Mouse (Mus musculus): ENCODE measurements around the gene Map3k12. TPM values are rescaled to one million over a fixed set of nuclear protein-coding genes. Genes with fewer than 3 reads are reported as not detected.

Map3k12 gene
- polyA plus RNA-seq, 1 experiment from 2014 or later: 58.3 TPM

DNA sequence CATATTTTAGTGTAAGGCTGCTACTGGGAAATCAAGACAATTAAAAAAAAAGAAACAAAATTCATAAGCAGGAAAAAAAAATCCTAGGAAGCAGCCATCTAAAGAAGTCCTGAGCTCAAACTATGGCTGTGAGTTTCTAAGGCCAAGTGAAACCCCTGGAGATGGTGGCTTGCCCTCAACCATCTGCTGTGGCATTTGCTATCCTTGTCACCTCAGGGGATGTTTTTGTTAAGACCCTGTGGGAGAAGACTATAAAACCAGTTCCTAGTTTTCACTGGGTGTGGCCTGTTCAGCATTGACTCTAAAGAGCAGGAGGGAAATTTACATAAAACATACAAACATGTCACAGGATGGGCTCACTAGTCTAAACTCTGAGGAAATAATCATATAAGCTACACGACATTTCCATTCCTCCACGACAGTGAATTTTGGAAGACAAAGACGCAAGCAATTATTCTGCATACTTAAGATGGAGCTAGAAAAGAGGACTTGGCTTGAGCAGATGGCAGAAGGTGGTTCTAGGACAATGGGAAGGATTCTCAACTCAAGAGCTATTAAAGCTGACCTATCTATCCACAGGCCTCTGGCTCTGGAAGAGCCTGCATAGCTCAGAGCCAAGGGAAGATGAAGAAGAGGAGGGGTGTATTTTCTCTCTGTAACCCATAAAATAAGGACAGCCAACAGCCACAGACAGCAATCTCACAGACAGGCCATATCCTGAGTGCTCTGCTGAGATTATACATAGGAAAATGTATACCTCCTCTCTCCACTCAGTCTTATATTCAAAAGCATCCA lies 15.4 kb upstream of the Map3k12 start:
- Histone ChIP-seq H3K27ac (replicated peaks) (no peak overlapping the region), H3K9ac (no peak overlapping the region), H3K4me3 (no peak overlapping the region), H3K4me1 (replicated peaks) (no peaks in the 10 kb centered on the region), H3K27me3 (no peaks in the 10 kb centered on the region), H3K36me3 (peaks cover 80% of the 10 kb centered on the region), H3K9me3 (no peaks in the 10 kb centered on the region), H3K4me2 (no peak overlapping the region)
- no peak for ATAC-seq (ENCODE audit: low FRiP score, low read depth)
- 84% methylated on average over 3 of the region's 3 CpGs for WGBS

DNA sequence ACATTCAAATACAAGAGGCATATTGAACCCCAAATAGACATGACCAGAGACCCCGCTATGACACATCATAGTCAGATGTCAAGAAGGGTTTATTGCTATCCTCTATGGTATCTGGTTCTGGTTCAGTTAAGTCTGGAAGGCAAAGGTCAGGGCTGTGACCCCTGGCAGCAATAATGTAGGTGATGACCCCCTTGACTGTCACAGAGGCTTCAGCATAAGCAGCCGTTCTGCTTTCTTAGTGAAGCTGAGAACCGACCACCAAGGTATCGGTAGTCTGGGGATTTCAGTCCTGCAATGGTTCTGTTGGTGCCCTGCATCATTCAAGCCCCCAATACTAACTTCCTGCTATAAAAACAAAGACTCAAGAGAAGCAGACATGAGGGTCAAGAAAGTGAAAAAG lies 14.7 kb upstream of the Map3k12 start:
- Histone ChIP-seq H3K9me3 (no peaks in the 10 kb centered on the region), H3K4me1 (replicated peaks) (no peaks in the 10 kb centered on the region), H3K36me3 (peaks cover 76% of the 10 kb centered on the region), H3K27me3 (no peaks in the 10 kb centered on the region), H3K9ac (no peak overlapping the region), H3K27ac (replicated peaks) (no peak overlapping the region), H3K4me3 (no peak overlapping the region), H3K4me2 (no peak overlapping the region)
- WGBS: 92% methylated on average over 4 of the region's 4 CpGs
- ATAC-seq (ENCODE audit: low FRiP score, low read depth): no peak

DNA sequence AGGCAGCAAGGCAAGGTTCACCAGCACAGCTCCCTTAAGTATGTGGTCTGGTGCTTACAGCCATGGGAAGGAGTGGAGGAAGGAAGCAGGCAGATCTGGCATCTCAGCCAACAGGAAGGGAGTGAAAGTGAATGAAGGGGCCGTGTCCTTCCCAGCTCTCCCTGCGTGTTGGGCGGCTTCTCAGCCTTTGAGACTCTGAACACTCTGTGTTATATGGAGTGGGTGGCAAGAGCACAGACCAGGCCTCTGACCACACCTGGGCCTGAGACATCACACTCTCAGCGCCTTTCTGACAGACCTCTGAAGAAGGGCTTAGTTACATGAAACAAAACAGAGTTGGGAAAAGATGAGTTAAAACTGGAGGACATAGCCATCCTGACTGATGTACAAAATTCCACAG lies 13.7 kb upstream of the Map3k12 start:
- no peak overlapping the region for H3K4me3 ChIP-seq
- no peak for ATAC-seq (ENCODE audit: low FRiP score, low read depth)
- WGBS: 87% methylated on average over 4 of the region's 4 CpGs
- H3K27me3 ChIP-seq: no peaks in the 10 kb centered on the region
- no peak overlapping the region for H3K4me2 ChIP-seq
- H3K36me3 ChIP-seq: peaks cover 68% of the 10 kb centered on the region
- H3K4me1 ChIP-seq (replicated peaks): no peaks in the 10 kb centered on the region
- no peaks in the 10 kb centered on the region for H3K9me3 ChIP-seq
- no peak overlapping the region for H3K27ac ChIP-seq (replicated peaks)
- no peak overlapping the region for H3K9ac ChIP-seq

DNA sequence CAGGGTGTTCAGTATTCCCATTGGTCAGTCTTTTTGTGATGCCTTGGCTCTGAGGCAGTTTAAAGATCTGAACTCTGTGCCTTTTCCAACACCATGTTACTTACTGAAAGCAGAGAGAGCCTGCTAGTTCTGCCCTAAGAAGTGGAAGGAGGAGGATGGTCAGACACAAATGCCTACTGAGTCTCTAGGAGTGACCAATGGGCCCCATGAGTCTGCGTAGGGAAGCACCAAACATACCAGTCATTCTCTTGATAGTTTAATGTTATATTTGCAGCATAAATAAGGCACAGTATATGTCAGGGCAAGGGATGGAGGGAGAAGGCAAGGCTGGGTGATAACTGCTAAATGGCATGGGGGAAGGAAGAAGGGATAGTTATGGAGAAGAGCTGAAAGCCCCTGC lies 11.5 kb upstream of the Map3k12 start:
- no peaks in the 10 kb centered on the region for H3K9me3 ChIP-seq
- no peak for ATAC-seq (ENCODE audit: low FRiP score, low read depth)
- H3K4me1 ChIP-seq (replicated peaks): no peaks in the 10 kb centered on the region; the same call in 1 of the 2 replicates
- H3K4me3 ChIP-seq: no peak overlapping the region
- H3K9ac ChIP-seq: no peak overlapping the region
- H3K4me2 ChIP-seq: no peak overlapping the region
- H3K27me3 ChIP-seq: no peaks in the 10 kb centered on the region
- WGBS: 94% methylated on average over 1 of the region's 1 CpGs
- no peak overlapping the region for H3K27ac ChIP-seq (replicated peaks)
- peaks cover 61% of the 10 kb centered on the region for H3K36me3 ChIP-seq

DNA sequence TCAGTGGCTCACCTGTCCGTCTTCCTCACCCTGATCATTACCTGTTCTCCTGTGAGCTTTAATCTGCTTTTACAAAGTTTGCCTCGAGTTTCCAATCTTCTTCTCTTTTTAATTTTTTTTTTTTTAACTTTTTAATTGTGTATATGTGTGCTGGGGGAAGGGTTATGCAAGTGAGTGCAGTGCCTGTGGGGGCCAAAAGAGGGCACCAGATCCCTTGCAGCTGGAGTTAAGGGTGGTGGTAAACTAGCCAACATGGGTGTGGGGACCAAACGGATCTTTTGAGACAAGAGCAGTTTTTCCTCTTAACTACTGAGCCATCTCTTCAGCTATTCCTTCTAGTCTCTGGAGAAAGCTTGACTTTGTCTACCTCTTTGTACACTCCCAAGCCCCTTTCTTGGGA lies 11.1 kb upstream of the Map3k12 start:
- H3K27me3 ChIP-seq: no peaks in the 10 kb centered on the region
- H3K36me3 ChIP-seq: peaks cover 57% of the 10 kb centered on the region
- H3K4me3 ChIP-seq: no peak overlapping the region
- H3K27ac ChIP-seq (replicated peaks): no peak overlapping the region
- 79% methylated on average over 3 of the region's 3 CpGs for WGBS
- H3K4me1 ChIP-seq (replicated peaks): no peaks in the 10 kb centered on the region; the same call in 1 of the 2 replicates
- H3K4me2 ChIP-seq: no peak overlapping the region
- no peak overlapping the region for H3K9ac ChIP-seq
- no peak for ATAC-seq (ENCODE audit: low FRiP score, low read depth)
- no peaks in the 10 kb centered on the region for H3K9me3 ChIP-seq

DNA sequence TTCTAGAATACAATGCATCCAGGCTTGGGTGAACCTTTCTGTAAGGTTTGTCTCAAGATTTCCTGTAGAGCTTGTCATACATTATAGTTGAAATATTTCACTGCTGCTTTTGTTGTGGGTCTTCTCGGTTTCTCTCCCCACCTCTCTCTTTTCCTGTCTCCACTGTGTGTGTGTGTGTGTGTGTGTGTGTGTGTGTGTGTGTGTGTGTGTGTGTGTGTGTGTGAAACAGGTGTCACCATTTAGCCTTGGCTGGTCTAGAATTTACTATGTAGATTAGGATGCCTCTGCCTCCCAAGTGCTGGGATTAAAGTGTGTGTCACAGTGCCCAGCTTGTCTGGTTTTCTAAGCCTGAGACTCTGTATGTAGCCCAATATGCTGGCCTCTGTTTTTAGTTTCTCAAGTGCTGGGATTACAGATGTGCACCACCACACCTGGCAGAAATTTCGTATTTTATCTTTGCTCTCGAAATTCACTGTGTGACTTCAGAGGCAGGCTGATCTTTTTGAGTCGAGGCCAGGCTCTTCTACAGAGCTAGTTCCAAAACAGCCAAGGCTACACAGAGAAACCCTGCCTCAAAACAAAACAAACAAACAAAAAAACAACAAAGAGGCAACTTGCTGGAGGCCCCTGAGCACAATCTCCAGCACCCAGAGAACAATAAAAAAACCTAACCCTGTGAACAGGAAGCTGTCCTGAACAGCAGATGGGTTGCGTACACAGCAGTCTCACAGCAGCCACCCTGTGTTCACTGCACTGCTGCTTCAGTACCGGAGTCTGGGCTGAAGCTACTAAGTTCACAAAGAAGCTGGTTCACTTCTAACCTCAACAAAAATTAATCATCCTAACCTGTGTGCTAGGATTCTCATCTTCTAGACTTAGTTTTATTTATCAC lies 9.5 kb upstream of the Map3k12 start:
- 86% methylated on average over 6 of the region's 6 CpGs for WGBS

DNA sequence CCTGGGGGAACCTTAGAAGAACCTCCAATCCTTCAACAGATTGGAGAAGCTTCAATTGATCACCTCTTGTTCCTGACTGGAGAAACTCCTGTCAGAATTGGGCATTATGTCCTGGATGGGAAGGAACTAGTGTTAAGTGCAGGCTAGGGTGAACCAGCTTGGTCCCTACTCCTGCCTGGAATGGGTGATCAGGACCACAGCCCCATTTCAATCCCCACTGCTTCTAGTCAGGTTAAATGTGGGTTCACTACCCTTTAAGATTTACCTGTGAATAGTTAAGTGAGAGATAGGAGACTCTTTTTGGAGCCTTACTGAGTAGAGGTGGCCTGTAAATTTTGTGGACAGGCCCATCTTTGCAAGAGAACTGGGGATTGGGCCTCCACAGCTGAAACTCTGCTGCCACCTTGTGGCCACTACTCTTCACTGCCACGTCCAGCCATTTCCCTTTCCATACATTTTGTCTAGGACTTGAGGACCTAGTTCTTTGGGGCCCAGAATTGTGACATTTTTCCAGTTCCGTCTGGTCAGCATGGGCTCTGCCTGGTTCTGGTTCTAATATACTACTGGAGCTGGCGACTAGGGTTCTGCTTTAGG lies 8.1 kb upstream of the Map3k12 start, which contains the start of gene Npff:
Gene Npff (minus strand): TSS at position 51 of the 594 bp plus-strand sequence.
- Histone ChIP-seq H3K9me3 (no peaks in the 10 kb centered on the region), H3K27ac (replicated peaks) (peak within 1 kb of the TSS; percentile 56), H3K27me3 (no peaks in the 10 kb centered on the region), H3K36me3 (peaks cover 46% of the 10 kb centered on the region), H3K4me2 (no peak within 1 kb of the TSS), H3K9ac (no peak within 1 kb of the TSS; the same call in 1 of the 2 replicates), H3K4me1 (replicated peaks) (peaks cover 6% of the 10 kb centered on the region), H3K4me3 (no peak within 1 kb of the TSS)
- peak; percentile 52; the same call in 1 of the 2 replicates for ATAC-seq (ENCODE audit: low FRiP score, low read depth)
- WGBS: 6% methylated on average over 3 of the region's 3 CpGs

More for the DNA sequence above, 9.5 kb upstream of the Map3k12 start:
- Histone ChIP-seq H3K4me2 (no peak overlapping the region), H3K36me3 (peaks cover 58% of the 10 kb centered on the region), H3K27ac (replicated peaks) (no peak overlapping the region), H3K4me3 (no peak overlapping the region), H3K9ac (no peak overlapping the region), H3K27me3 (no peaks in the 10 kb centered on the region), H3K4me1 (replicated peaks) (no peaks in the 10 kb centered on the region; the same call in 1 of the 2 replicates), H3K9me3 (no peaks in the 10 kb centered on the region)
- no peak for ATAC-seq (ENCODE audit: low FRiP score, low read depth)

DNA sequence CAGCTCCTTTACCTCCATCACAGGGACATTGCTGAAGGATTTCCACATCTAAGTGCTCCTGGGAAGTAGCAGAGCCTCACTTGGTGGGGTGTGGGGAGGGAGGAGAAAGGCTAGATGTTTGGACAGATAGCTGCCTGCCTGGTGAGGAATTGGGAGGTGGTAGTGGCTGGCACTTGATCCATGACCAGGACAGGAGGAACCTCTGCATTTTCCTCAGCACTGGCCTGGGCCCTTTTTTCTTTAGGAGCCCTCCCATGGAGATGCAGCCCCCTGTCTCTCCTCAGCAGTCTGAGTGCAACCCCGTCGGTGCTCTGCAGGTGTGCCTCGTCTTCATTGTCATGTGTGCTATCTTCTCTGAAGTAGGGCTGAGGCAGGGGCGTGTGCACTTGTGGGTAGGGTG lies 4.6 kb upstream of the Map3k12 start:
- Histone ChIP-seq H3K27ac (replicated peaks) (no peak overlapping the region), H3K27me3 (no peaks in the 10 kb centered on the region), H3K9me3 (no peaks in the 10 kb centered on the region), H3K4me2 (no peak overlapping the region), H3K36me3 (peaks cover 19% of the 10 kb centered on the region), H3K9ac (no peak overlapping the region), H3K4me3 (no peak overlapping the region), H3K4me1 (replicated peaks) (peaks cover 17% of the 10 kb centered on the region)
- ATAC-seq (ENCODE audit: low FRiP score, low read depth): no peak
- 80% methylated on average over 4 of the region's 4 CpGs for WGBS

DNA sequence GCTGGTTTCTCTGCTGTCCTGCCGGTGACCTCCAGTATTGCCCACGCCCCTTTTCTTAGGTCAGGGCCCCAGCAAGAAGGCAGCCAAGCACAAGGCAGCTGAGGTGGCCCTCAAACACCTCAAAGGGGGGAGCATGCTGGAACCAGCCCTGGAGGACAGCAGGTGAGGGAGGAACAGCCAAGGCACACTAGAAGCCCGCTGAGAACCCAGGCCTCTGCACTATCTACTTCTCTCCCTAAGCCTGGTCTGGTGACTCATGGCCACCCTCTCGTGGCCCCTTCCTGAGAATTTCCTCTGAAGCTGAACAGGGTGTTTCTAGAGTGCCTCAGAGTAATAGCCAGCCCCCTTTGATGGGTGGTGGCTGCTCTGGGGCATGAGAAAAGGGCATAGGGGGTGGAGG lies 3.6 kb upstream of the Map3k12 start:
- ATAC-seq (ENCODE audit: low FRiP score, low read depth): no peak
- no peak overlapping the region for H3K4me2 ChIP-seq
- no peaks in the 10 kb centered on the region for H3K27me3 ChIP-seq
- peaks cover 26% of the 10 kb centered on the region for H3K4me1 ChIP-seq (replicated peaks)
- 83% methylated on average over 4 of the region's 4 CpGs for WGBS
- no peak overlapping the region for H3K27ac ChIP-seq (replicated peaks)
- no peaks in the 10 kb centered on the region for H3K9me3 ChIP-seq
- H3K4me3 ChIP-seq: no peak overlapping the region
- peaks cover 19% of the 10 kb centered on the region for H3K36me3 ChIP-seq
- H3K9ac ChIP-seq: no peak overlapping the region

DNA sequence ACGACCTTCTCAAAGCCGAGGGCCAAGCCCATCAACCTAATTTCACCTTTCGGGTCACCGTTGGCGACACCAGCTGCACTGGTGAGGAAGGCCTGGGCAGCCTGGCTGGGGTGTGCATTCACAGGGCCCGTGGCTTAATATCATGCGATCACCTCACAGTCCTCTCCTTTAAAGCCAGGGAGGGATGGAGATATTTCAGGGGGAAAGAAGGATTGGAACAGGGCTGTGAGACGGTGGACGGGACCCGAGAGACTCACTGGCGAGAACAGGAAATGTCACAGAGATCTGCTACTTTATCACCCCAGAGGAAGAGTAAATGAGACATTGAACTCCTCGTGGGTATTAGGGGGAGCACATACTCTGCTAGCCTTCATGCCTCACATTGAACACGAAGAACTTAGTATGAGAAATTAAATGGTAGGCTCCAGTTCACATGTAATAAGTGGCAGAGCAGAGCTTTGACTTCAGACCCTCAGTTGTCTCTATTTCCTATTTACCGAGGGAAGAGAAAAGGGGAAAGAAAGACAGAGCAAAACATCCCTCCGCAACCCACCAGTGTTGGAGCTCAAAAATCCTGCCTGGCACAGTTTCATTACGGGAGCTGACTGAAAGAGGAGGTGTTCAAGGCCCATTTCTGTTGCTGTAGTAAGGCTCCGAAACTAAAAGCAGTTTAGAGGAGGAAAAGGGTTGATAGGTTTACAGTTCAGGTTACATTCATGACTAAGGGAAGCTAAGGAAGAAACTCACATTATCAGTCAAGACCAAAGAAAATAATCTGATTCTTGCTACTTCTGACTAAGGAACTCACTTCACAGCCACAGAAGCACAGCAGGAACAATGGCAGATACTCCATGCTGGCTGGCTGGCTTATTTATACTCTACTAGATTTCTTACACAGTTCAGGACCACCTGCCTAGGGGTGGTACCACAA lies 2.6 kb upstream of the Map3k12 start:
- WGBS: 63% methylated on average over 17 of the region's 17 CpGs

DNA sequence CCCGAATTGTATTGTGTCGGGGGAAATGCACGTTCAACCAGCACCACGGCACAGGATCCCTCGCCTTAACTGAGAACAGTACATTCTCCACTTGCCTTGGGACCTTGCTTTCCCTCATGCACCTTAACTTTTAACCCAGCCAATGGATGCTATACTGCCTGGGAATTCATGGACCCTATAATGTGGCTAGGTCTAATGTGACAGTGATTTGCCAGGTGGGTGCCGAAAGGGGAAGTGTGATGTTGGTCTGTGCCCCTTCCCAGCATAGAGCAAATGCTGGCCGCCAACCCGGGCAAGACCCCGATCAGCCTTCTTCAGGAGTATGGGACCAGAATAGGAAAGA lies 2.0 kb upstream of the Map3k12 start:
- Histone ChIP-seq H3K4me3 (peak overlapping the region; percentile 75), H3K27me3 (no peaks in the 10 kb centered on the region), H3K36me3 (peaks cover 16% of the 10 kb centered on the region), H3K4me1 (replicated peaks) (peaks cover 41% of the 10 kb centered on the region), H3K27ac (replicated peaks) (peak overlapping the region; percentile 100), H3K4me2 (peak overlapping the region; percentile 85), H3K9me3 (no peaks in the 10 kb centered on the region), H3K9ac (peak overlapping the region; percentile 92)
- no peak for ATAC-seq (ENCODE audit: low FRiP score, low read depth)
- 20% methylated on average over 9 of the region's 9 CpGs for WGBS

More for the DNA sequence above, 2.6 kb upstream of the Map3k12 start:
- Histone ChIP-seq H3K9ac (peak overlapping the region; percentile 92), H3K36me3 (peaks cover 19% of the 10 kb centered on the region), H3K4me3 (peak overlapping the region; percentile 75), H3K27me3 (no peaks in the 10 kb centered on the region), H3K9me3 (no peaks in the 10 kb centered on the region), H3K4me2 (peak overlapping the region; percentile 85), H3K4me1 (replicated peaks) (peaks cover 35% of the 10 kb centered on the region), H3K27ac (replicated peaks) (peak overlapping the region; percentile 100)
- ATAC-seq (ENCODE audit: low FRiP score, low read depth): no peak

Data from hindbrain, embryonic 15.5 days (tissue).